Mouse (Mus musculus) liver, embryonic 11.5 days (tissue): ENCODE results near the gene Mllt3. TPM values are rescaled to one million over a fixed set of nuclear protein-coding genes. Genes with fewer than 3 reads are reported as not detected.

Source experiments
- ATAC-seq: fragments of 200-750 bp; cut with Nextera tagmentation; replicated peaks from 2 replicates; pipeline ENCODE4 v1.8.0; 2017; ENCODE audit warnings: moderate number of reproducible peaks, mild to moderate bottlenecking, moderate TSS enrichment, moderate library complexity; ENCODE audit not compliant: low FRiP score
- DNase-seq: peaks from one replicate; pipeline ENCODE4 v3.0.0-alpha.2; 2017; ENCODE audit warnings: low spot score
- H3K27ac ChIP-seq: fragments of 300-500 bp; sonication (generic); 2 replicates; pipeline ENCODE4 v1.5.1; 2014; ENCODE audit warnings: mild to moderate bottlenecking, low read depth, low read length, control low read depth
- H3K27me3 ChIP-seq: fragments of 300-500 bp; sonication (generic); replicated peaks from 2 replicates; pipeline ENCODE4 v1.6.1; 2014; ENCODE audit warnings: low read length, mixed read lengths; ENCODE audit not compliant: control insufficient read depth, insufficient read depth
- H3K36me3 ChIP-seq: fragments of 300-500 bp; sonication (generic); 2 replicates; pipeline ENCODE4 v1.6.1; 2014; ENCODE audit warnings: mild to moderate bottlenecking, low read length, moderate library complexity, mixed read lengths; ENCODE audit not compliant: control insufficient read depth, insufficient read depth
- H3K4me1 ChIP-seq: fragments of 300-500 bp; sonication (generic); replicated peaks from 2 replicates; pipeline ENCODE4 v1.6.1; 2014; ENCODE audit warnings: low read length, mixed read lengths; ENCODE audit not compliant: control insufficient read depth, insufficient read depth
- H3K4me2 ChIP-seq: fragments of 300-500 bp; sonication (generic); 2 replicates; pipeline ENCODE4 v1.6.1; 2014; ENCODE audit warnings: mild to moderate bottlenecking, control low read depth, moderate library complexity
- H3K4me3 ChIP-seq: fragments of 300-500 bp; sonication (generic); 2 replicates; pipeline ENCODE4 v1.5.1; 2014; ENCODE audit warnings: low read depth, low read length, control low read depth
- H3K9ac ChIP-seq: fragments of 300-500 bp; sonication (generic); 2 replicates; pipeline ENCODE4 v1.6.1; 2014; ENCODE audit warnings: low read depth, low read length, control low read depth
- H3K9me3 ChIP-seq: fragments of 300-500 bp; sonication (generic); 2 replicates; pipeline ENCODE4 v1.6.1; 2016; ENCODE audit warnings: low read length, inconsistent platforms, mixed read lengths; ENCODE audit not compliant: control insufficient read depth
- WGBS: fragments of 180-500 bp; shearing (Covaris S2); extraction: QIAGEN DNeasy Blood & Tissue Kit; methylation state at CpG from one replicate; pipeline ENCODE4 v1.1.7; 2014; 5-methylcytosine and 5-hydroxymethylcytosine counted together
- polyA plus RNA-seq: library from polyadenylated mRNA; unstranded; fragments of >200 nt; fragmentation: Nextera tagmentation; extraction: Ambion mirVana; gene quantifications from 2 replicates; pipeline ENCODE4 v1.2.1, GENCODE M21; 2014

Mllt3 gene
- polyA plus RNA-seq, 1 experiment from 2014 or later, result 77.5 TPM

DNA sequence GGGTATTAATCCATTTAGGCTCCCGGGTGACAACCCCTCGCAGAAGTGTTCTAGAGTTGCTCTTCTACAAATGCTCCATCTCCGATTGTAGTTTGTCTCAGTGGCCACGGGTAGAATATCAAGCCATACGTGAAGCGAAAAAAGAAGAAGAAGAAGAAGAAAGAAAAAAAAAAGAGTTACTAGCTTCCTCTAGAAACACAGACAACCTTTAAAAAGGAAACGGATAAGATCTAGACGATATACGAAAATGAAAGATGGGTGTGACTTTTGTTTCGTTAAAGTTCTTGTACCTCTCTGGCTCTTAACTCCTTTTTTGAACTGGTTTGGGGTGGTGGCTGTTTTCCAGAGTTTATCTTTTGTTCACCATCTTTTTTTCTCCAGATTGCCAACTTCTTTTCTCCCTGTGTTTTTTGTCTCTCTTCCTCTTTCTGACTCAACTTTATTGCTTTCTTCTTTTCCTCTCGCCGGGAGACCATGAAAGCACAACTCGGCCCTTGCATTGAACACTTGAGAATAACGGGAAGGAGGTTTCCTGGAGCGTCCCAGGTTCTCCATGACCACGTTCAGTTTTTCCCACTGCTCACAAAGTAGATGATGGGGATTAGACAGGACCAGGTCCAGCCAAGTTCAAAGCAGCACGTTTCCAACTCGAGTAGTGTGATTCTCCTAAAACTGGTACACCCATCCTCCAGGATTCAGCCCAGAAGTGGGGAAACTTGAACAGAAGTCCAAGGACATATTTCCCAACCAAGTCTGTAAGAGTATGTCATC lies 1.4 kb upstream of the Mllt3 start:
- Histone ChIP-seq H3K4me2 (peak overlapping the region; percentile 99), H3K4me3 (peak overlapping the region; percentile 88), H3K36me3 (no peaks in the 10 kb centered on the region), H3K27ac (no peak overlapping the region), H3K9ac (peak overlapping the region; percentile 68; the same call in 1 of the 2 replicates), H3K4me1 (peaks cover 7% of the 10 kb centered on the region), H3K9me3 (no peaks in the 10 kb centered on the region), H3K27me3 (peaks cover 3% of the 10 kb centered on the region; the same call in 1 of the 2 replicates)
- 3% methylated on average over 18 of the region's 18 CpGs for WGBS
- ATAC-seq, result no peak
- DNase-seq, result no peak

DNA sequence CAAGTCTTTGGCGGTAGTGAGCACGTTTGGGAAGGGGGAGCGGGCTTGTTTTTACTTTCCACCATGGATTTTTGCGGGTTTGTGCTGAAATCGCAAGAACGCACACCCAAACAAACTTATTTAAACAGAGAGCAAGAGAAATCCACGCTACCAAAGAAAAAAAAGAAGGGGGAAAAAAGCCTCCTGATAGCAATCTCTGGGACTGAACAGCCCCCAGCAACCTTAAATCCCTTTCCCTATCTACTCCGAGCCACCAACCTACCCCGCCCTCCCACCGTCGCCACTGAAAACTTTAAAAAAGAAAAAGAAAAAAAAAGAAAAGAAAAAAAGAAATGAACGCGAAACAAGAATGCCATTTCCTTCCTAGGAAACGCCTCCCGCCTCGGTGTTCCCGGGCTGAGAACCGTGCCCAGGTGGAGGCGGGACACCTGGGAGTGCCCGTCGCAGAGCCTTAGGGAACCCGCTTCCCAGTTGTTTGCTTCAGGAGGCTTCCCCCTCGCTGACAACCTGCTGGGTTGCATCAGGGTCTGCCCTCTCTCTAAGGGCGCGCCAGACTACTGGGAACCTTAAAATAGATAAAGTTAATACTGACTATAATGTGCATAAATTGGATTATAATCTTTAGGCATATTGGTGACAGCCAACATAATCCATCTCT lies 694 bp upstream of the Mllt3 start:
- H3K27ac ChIP-seq, result no peak overlapping the region
- peak overlapping the region; percentile 99 for H3K4me2 ChIP-seq
- peaks cover 3% of the 10 kb centered on the region; the same call in 1 of the 2 replicates for H3K27me3 ChIP-seq
- peak overlapping the region; percentile 88 for H3K4me3 ChIP-seq
- ATAC-seq, result no peak
- H3K36me3 ChIP-seq, result no peaks in the 10 kb centered on the region
- under 1% methylated on average over 25 of the region's 25 CpGs for WGBS
- peaks cover 7% of the 10 kb centered on the region for H3K4me1 ChIP-seq
- DNase-seq, result no peak
- H3K9me3 ChIP-seq, result no peaks in the 10 kb centered on the region
- peak overlapping the region; percentile 68 for H3K9ac ChIP-seq

DNA sequence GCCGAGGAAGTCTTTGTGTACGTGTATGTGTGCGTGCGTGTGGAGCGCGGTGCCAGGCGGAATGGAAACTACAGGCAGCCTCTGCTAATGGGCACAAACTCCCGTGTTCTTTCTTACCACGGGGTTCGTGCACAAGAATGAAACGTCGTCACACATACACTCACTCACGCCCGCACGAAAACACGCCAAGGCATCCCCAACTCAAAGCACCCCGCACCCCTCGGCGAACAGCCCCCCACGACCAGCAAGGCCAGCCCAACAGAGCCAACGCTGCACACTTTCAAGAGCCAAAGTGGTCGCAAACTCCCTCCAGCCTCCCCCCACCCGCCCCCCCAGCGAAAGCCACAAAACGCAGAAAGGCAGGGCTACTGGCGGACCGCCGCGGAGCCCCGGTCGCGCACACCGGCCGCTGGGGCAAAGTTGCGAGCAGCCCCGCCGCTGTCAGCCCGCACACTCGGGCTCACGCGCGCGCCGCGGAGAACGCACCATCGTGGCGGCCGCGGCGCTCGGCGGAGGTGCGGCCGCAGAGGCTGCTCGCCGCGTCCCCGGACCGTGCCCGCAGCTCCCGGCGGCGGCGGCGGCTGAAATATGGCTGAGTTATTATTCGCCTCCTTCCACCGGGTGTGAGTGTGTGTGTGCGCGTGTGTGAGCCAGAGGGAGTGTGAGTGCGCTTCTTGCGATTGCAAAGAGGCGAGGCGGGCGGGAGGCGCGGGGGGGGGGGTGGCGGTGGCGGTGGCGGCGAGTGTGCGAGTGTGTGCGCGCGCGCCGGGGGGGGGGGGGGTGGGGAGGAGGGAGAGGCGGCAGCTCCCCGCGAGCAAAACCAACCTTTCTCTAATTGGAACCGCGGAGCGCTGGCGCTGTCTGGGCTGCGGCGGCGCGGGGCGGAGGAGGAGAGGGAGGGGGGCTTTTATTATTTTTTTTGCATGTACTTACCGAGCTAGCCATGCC lies 739 bp downstream of the Mllt3 start:
- peak overlapping the region; percentile 93 for H3K27ac ChIP-seq
- H3K9ac ChIP-seq, result peak overlapping the region; percentile 80
- H3K27me3 ChIP-seq, result peaks cover 3% of the 10 kb centered on the region; the same call in 1 of the 2 replicates
- peak; percentile 57 for DNase-seq
- WGBS, result under 1% methylated on average over 68 of the region's 100 CpGs
- H3K4me2 ChIP-seq, result peak overlapping the region; percentile 99
- H3K9me3 ChIP-seq, result no peaks in the 10 kb centered on the region
- no peaks in the 10 kb centered on the region for H3K36me3 ChIP-seq
- H3K4me3 ChIP-seq, result peak overlapping the region; percentile 88
- H3K4me1 ChIP-seq, result peaks cover 7% of the 10 kb centered on the region
- ATAC-seq, result peak; percentile 58

DNA sequence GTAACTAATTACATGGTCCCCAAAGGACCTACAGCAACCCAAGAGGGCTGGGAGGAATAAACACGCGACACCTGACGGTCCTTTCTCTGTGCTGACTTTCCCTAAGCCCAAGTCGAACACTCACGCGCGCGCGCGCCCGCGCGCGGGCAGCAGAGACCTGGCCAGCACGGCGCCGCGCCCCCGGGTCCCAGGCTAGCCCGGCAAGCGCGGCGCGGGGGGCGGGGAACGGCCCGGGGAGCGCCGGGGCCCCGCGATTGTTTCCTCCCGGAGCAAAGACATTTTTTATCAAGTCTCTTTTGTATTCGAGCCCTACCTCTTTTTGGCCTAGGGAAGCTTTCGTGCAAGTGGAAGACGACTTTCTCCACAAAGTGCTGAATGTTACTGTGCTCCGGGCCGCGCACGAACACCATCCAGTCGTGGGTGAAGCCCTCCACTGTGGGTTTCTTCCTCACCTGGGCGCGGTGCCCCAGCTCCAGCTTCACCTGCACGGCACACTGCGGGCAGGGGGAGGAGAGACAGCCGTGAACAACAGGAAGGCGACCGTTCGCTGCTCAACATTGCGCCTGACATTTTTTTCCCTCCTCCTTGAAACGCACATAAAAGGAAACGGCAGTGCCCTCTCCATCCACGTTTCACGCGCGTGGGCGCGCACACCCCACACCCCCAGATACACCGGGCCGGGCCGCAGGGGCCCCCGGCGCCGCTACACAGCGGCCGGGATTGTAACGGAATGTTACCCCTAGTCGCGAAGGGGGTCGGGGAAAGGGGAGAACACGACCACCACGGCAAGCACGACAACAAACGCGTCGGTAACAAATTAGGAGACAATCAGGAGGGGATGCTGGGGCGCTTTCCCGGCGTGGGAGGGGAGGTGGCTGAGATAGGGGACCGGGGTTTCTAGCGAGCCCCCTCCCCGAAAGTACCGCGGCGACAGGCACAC lies 1.7 kb downstream of the Mllt3 start:
- Histone ChIP-seq H3K4me1 (peaks cover 7% of the 10 kb centered on the region), H3K4me2 (peak overlapping the region; percentile 99), H3K4me3 (peak overlapping the region; percentile 88), H3K9ac (peak overlapping the region; percentile 80), H3K9me3 (no peaks in the 10 kb centered on the region), H3K27ac (peak overlapping the region; percentile 93; the same call in 1 of the 2 replicates), H3K36me3 (no peaks in the 10 kb centered on the region), H3K27me3 (peaks cover 3% of the 10 kb centered on the region; the same call in 1 of the 2 replicates)
- whole genome bisulfite sequencing, result under 1% methylated on average over 84 of the region's 84 CpGs
- DNase-seq (peak; percentile 60), ATAC-seq (no peak)

DNA sequence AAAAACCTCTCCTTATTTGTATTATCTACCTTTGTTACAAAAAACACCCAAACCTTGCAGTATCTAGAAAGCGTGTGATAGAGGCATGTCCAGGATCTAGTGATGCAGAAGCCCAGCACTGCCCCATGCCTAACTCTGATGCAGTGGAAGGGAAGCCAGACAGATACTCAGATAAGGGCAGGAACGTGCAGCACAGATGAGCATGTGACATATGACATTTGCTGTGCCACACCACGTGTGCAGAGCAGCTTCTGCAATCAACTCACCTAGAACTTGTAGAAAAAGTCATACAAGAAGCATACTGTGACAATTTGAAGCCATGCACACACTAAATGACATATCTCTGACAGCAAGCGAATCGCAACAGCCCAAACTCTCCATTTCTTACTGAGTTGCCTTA lies 9.6 kb downstream of the Mllt3 start:
- Histone ChIP-seq H3K4me3 (no peak overlapping the region), H3K9me3 (no peaks in the 10 kb centered on the region), H3K4me2 (no peak overlapping the region), H3K36me3 (no peaks in the 10 kb centered on the region), H3K27me3 (no peaks in the 10 kb centered on the region), H3K27ac (no peak overlapping the region), H3K9ac (no peak overlapping the region), H3K4me1 (no peaks in the 10 kb centered on the region)
- WGBS, result 67% methylated on average over 5 of the region's 5 CpGs
- ATAC-seq, result no peak
- no peak for DNase-seq

DNA sequence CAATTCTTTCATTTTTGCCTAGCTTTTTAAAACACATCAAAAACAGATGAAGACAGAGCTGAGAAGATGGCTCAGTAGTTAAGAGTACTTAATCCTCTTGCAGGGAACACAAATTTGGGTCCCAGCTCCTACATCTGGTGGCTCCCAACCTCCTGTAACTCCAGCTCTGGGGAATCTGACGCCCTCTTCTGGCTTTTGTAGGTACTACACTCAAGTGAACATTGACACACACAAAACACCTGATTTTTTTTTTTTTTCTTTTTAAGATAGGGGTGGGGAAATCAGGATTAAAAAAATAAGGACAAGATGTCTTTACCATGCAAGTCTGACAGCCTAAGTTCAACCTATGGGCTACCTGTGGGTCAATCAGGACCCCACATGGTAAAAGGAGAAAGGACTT lies 10.5 kb downstream of the Mllt3 start:
- H3K9me3 ChIP-seq, result no peaks in the 10 kb centered on the region
- 0 out of 2 replicates have a peak, but pooled peaks cover 2% of the 10 kb centered on the region for H3K4me1 ChIP-seq
- 3% methylated on average over 1 of the region's 1 CpGs for WGBS
- H3K36me3 ChIP-seq, result no peaks in the 10 kb centered on the region
- H3K9ac ChIP-seq, result no peak overlapping the region
- no peak overlapping the region for H3K4me2 ChIP-seq
- H3K27ac ChIP-seq, result no peak overlapping the region
- no peak for DNase-seq
- H3K27me3 ChIP-seq, result no peaks in the 10 kb centered on the region
- no peak overlapping the region for H3K4me3 ChIP-seq
- no peak for ATAC-seq

DNA sequence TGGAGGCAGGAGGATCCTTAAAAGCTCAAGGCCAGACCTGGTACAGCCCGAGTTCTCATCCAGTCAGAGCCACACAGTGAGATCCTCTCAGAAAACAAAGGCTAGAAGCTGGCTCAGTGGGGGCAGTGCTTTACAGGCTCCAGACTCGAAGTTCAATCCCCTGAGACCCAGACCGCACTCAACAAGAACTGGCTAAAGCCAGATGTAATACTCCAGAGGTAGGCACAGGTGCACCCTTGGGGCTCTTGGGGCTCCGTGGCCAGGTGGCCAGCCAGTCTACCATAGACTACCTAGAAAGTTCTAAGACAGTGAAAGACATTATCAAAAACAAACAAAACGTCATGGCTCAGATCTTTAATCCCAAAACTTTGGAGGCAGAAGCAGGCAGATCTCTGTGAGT lies 12.7 kb downstream of the Mllt3 start:
- H3K4me3 ChIP-seq, result no peak overlapping the region
- H3K27ac ChIP-seq, result no peak overlapping the region
- ATAC-seq, result no peak
- no peaks in the 10 kb centered on the region for H3K9me3 ChIP-seq
- no peaks in the 10 kb centered on the region for H3K36me3 ChIP-seq
- no peak overlapping the region for H3K9ac ChIP-seq
- H3K27me3 ChIP-seq, result no peaks in the 10 kb centered on the region
- WGBS, result 81% methylated on average over 5 of the region's 5 CpGs
- H3K4me1 ChIP-seq, result peaks cover 5% of the 10 kb centered on the region; the same call in 1 of the 2 replicates
- DNase-seq, result no peak
- no peak overlapping the region for H3K4me2 ChIP-seq
